Mouse (Mus musculus): ENCODE measurements around the gene B3gat3.

DNA sequence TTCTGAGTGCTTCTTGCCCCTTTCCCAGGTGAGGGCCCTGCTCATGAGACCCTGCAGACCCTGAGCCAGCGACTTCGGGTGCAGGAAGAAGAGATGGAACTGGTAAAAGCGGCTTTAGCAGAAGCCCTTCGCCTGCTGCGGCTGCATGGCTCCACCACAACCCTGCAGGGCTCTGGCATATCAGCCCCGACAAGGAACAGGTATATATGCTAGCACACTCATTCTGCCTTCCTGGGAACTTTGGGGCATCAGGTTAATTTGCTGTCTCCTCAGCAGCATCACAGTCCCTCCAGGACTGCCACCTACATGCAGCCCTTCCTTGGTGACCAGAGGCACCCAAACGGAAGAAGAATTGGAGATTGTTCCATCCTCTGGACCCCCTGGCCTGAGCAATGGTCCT lies 10.6 kb downstream of the B3gat3 start:
- TF ChIP-seq CTCF (IDR thresholded peaks at IDR 0.05; ENCODE audit: control insufficient read depth, insufficient read depth, insufficient read length) (no peak), MYOD1 (IDR thresholded peaks at IDR 0.05; ENCODE audit: control insufficient read depth, insufficient read length, low read depth) (no peak)
